Mouse (Mus musculus) embryonic facial prominence, embryonic 11.5 days (tissue): Measurements from ENCODE around the gene Trappc10. TPM values are rescaled to one million over a fixed set of nuclear protein-coding genes. Genes with fewer than 3 reads are reported as not detected.

Experiments
- ATAC-seq: fragments of 200-750 bp; cut with Nextera tagmentation; replicated peaks from 2 replicates; pipeline ENCODE4 v1.8.0; 2017; ENCODE audit warnings: low read depth; ENCODE audit not compliant: insufficient number of reproducible peaks, low FRiP score, low TSS enrichment
- DNase-seq: peaks from one replicate; pipeline ENCODE4 v3.0.0-alpha.2; 2015; ENCODE audit warnings: low spot score
- H3K27ac ChIP-seq: fragments of 300-500 bp; sonication (generic); replicated peaks from 2 replicates; pipeline ENCODE4 v1.5.1; 2014; ENCODE audit warnings: mild to moderate bottlenecking, low read depth, low read length, control low read depth
- H3K27me3 ChIP-seq: fragments of 300-500 bp; sonication (generic); 2 replicates; pipeline ENCODE4 v1.6.1; 2014; ENCODE audit warnings: mild to moderate bottlenecking, low read length, moderate library complexity, mixed read lengths; ENCODE audit not compliant: control insufficient read depth, insufficient read depth
- H3K36me3 ChIP-seq: fragments of 300-500 bp; sonication (generic); replicated peaks from 2 replicates; pipeline ENCODE4 v1.6.1; 2014; ENCODE audit warnings: low read depth, mild to moderate bottlenecking, low read length, moderate library complexity, mixed read lengths; ENCODE audit not compliant: control insufficient read depth, insufficient read depth
- H3K4me1 ChIP-seq: fragments of 300-500 bp; sonication (generic); 2 replicates; pipeline ENCODE4 v1.6.1; 2014; ENCODE audit warnings: low read length, mixed read lengths; ENCODE audit not compliant: control insufficient read depth, insufficient read depth
- H3K4me2 ChIP-seq: fragments of 300-500 bp; sonication (generic); 2 replicates; pipeline ENCODE4 v1.6.1; 2014; ENCODE audit warnings: low read depth, mild to moderate bottlenecking, control low read depth, low read length, moderate library complexity
- H3K4me3 ChIP-seq: fragments of 300-500 bp; sonication (generic); 2 replicates; pipeline ENCODE4 v1.5.1; 2014; ENCODE audit warnings: low read depth, low read length, control low read depth
- H3K9ac ChIP-seq: fragments of 300-500 bp; sonication (generic); replicated peaks from 2 replicates; pipeline ENCODE4 v1.6.1; 2014; ENCODE audit warnings: mild to moderate bottlenecking, control low read depth, low read length
- H3K9me3 ChIP-seq: fragments of 300-500 bp; sonication (generic); replicated peaks from 2 replicates; pipeline ENCODE4 v1.6.1; 2016; ENCODE audit warnings: mild to moderate bottlenecking, low read length, inconsistent platforms, mixed read lengths; ENCODE audit not compliant: control insufficient read depth
- WGBS: fragments of 180-500 bp; shearing (Covaris S2); extraction: QIAGEN DNeasy Blood & Tissue Kit; methylation state at CpG from one replicate; pipeline ENCODE4 v1.1.7; 2014; 5-methylcytosine and 5-hydroxymethylcytosine counted together
- polyA plus RNA-seq: library from polyadenylated mRNA; unstranded; fragments of >200 nt; fragmentation: Nextera tagmentation; extraction: Ambion mirVana; gene quantifications from 2 replicates; pipeline ENCODE4 v1.2.1, GENCODE M21; 2014

The Trappc10 gene
- polyA plus RNA-seq, 1 experiment from 2014 or later: 16.1 TPM

GRCm38 (mm10) chr10:78255646-78256059, 11.2 kb upstream of the Trappc10 start:
- DNase-seq: no peak
- ATAC-seq: no peak
- no peaks in the 10 kb centered on the region for H3K36me3 ChIP-seq
- no peak overlapping the region for H3K4me3 ChIP-seq
- H3K4me2 ChIP-seq: no peak overlapping the region
- H3K9me3 ChIP-seq: no peaks in the 10 kb centered on the region
- H3K4me1 ChIP-seq: no peaks in the 10 kb centered on the region
- no peak overlapping the region for H3K27ac ChIP-seq
- no peaks in the 10 kb centered on the region for H3K27me3 ChIP-seq
- no peak overlapping the region for H3K9ac ChIP-seq
- WGBS: 75% methylated on average over 4 of the region's 4 CpGs

- H3K4me3 ChIP-seq: no peak overlapping the region
- H3K4me1 ChIP-seq: no peaks in the 10 kb centered on the region; the same call in 1 of the 2 replicates
- ATAC-seq: no peak
- H3K4me2 ChIP-seq: no peak overlapping the region
- H3K27me3 ChIP-seq: no peaks in the 10 kb centered on the region
- WGBS: 91% methylated on average over 3 of the region's 3 CpGs
- no peak overlapping the region for H3K27ac ChIP-seq
- DNase-seq: no peak
- no peak overlapping the region for H3K9ac ChIP-seq
- H3K36me3 ChIP-seq: no peaks in the 10 kb centered on the region
- no peaks in the 10 kb centered on the region for H3K9me3 ChIP-seq
These were observed 2.8 kb upstream of the Trappc10 start for GRCm38 (mm10) chr10:78247206-78247605.

GRCm38 (mm10) chr10:78246725-78247124, 2.3 kb upstream of the Trappc10 start:
- H3K36me3 ChIP-seq: no peaks in the 10 kb centered on the region
- no peaks in the 10 kb centered on the region for H3K9me3 ChIP-seq
- no peak for ATAC-seq
- H3K4me1 ChIP-seq: no peaks in the 10 kb centered on the region; the same call in 1 of the 2 replicates
- no peaks in the 10 kb centered on the region for H3K27me3 ChIP-seq
- H3K9ac ChIP-seq: no peak overlapping the region
- WGBS: 86% methylated on average over 4 of the region's 4 CpGs
- no peak for DNase-seq
- no peak overlapping the region for H3K4me2 ChIP-seq
- no peak overlapping the region for H3K27ac ChIP-seq
- H3K4me3 ChIP-seq: no peak overlapping the region

GRCm38 (mm10) chr10:78245225-78245547, 745 bp upstream of the Trappc10 start:
- Histone ChIP-seq H3K9ac (peak overlapping the region; percentile 79), H3K27ac (no peak overlapping the region), H3K27me3 (no peaks in the 10 kb centered on the region), H3K9me3 (no peaks in the 10 kb centered on the region), H3K4me3 (peak overlapping the region; percentile 92), H3K36me3 (no peaks in the 10 kb centered on the region), H3K4me2 (peak overlapping the region; percentile 96), H3K4me1 (no peaks in the 10 kb centered on the region; the same call in 1 of the 2 replicates)
- ATAC-seq: peak; percentile 19; the same call in 1 of the 2 replicates
- WGBS: 20% methylated on average over 7 of the region's 7 CpGs
- DNase-seq: peak; percentile 2

- Histone ChIP-seq H3K36me3 (no peaks in the 10 kb centered on the region), H3K4me3 (peak overlapping the region; percentile 92), H3K9ac (peak overlapping the region; percentile 79), H3K4me2 (peak overlapping the region; percentile 96), H3K9me3 (no peaks in the 10 kb centered on the region), H3K27ac (no peak overlapping the region), H3K27me3 (no peaks in the 10 kb centered on the region), H3K4me1 (no peaks in the 10 kb centered on the region; the same call in 1 of the 2 replicates)
- DNase-seq (peak; percentile 7), ATAC-seq (peak; percentile 68)
- 0% methylated on average over 27 of the region's 33 CpGs for WGBS
These were observed 393 bp downstream of the Trappc10 start for GRCm38 (mm10) chr10:78244058-78244437.

GRCm38 (mm10) chr10:78238926-78239325, 5.5 kb downstream of the Trappc10 start:
- DNase-seq: no peak
- no peak overlapping the region for H3K4me2 ChIP-seq
- H3K9me3 ChIP-seq: no peaks in the 10 kb centered on the region
- ATAC-seq: no peak
- H3K27me3 ChIP-seq: no peaks in the 10 kb centered on the region
- no peak overlapping the region for H3K9ac ChIP-seq
- no peak overlapping the region for H3K4me3 ChIP-seq
- H3K36me3 ChIP-seq: no peaks in the 10 kb centered on the region
- WGBS: 90% methylated on average over 6 of the region's 6 CpGs
- no peak overlapping the region for H3K27ac ChIP-seq
- no peaks in the 10 kb centered on the region for H3K4me1 ChIP-seq

GRCm38 (mm10) chr10:78238297-78238696, 6.1 kb downstream of the Trappc10 start:
- H3K27ac ChIP-seq: no peak overlapping the region
- H3K36me3 ChIP-seq: no peaks in the 10 kb centered on the region
- DNase-seq: no peak
- H3K4me3 ChIP-seq: no peak overlapping the region
- H3K4me2 ChIP-seq: no peak overlapping the region
- no peak for ATAC-seq
- H3K4me1 ChIP-seq: no peaks in the 10 kb centered on the region
- H3K9me3 ChIP-seq: no peaks in the 10 kb centered on the region
- 93% methylated on average over 5 of the region's 5 CpGs for WGBS
- H3K27me3 ChIP-seq: no peaks in the 10 kb centered on the region
- H3K9ac ChIP-seq: no peak overlapping the region

GRCm38 (mm10) chr10:78237809-78238208, 6.6 kb downstream of the Trappc10 start:
- Histone ChIP-seq H3K4me2 (no peak overlapping the region), H3K9me3 (no peaks in the 10 kb centered on the region), H3K9ac (no peak overlapping the region), H3K4me3 (no peak overlapping the region), H3K36me3 (no peaks in the 10 kb centered on the region), H3K27ac (no peak overlapping the region), H3K4me1 (no peaks in the 10 kb centered on the region), H3K27me3 (no peaks in the 10 kb centered on the region)
- 85% methylated on average over 6 of the region's 6 CpGs for WGBS
- ATAC-seq (no peak), DNase-seq (no peak)
